Mouse (Mus musculus) mouse embryonic stem cell (cell line): ENCODE measurements around the gene Ccdc102a.

Experiments used
- in situ Hi-C, 2 experiments: fragments of 300-500 bp; cut with MboI; formaldehyde crosslinking; loops; 1 replicate in 1 of 2; 3 replicates in 1 of 2; pipeline ENCODE4 v1.14.3; 2019 to 2020; ENCODE audit warnings: low sequenced_read_pairs in 2 of 2, low pct_unique_long_range_greater_than_20kb in 1 of 2, mixed read lengths in 1 of 2; ENCODE audit not compliant: unreplicated experiment in 1 of 2

The Ccdc102a gene

GRCm38 (mm10) chr8:94928227-94928626, 10.3 kb upstream of the Ccdc102a start:
- in situ Hi-C loops: no loop called here

- in situ Hi-C loops: no loop called here
These were observed 5.5 kb upstream of the Ccdc102a start, which contains the start of gene Adgrg5 for GRCm38 (mm10) chr8:94923405-94923804. TSS of gene Adgrg5 (plus strand) at chr8:94923694.

GRCm38 (mm10) chr8:94922602-94923001, 4.7 kb upstream of the Ccdc102a start:
- in situ Hi-C loops: no loop called here

GRCm38 (mm10) chr8:94922176-94922575, 4.3 kb upstream of the Ccdc102a start:
- in situ Hi-C loops: no loop called here

- in situ Hi-C loops: no loop called here
These were observed 1.4 kb upstream of the Ccdc102a start for GRCm38 (mm10) chr8:94919256-94919655.

- in situ Hi-C loops: no loop called here
These were observed 546 bp downstream of the Ccdc102a start for GRCm38 (mm10) chr8:94917352-94917751.

GRCm38 (mm10) chr8:94916960-94917324, 956 bp downstream of the Ccdc102a start:
- in situ Hi-C loops: no loop called here

- in situ Hi-C loops: no loop called here
These were observed 1.5 kb downstream of the Ccdc102a start for GRCm38 (mm10) chr8:94916311-94916959.

- in situ Hi-C loops: no loop called here
These were observed 3.2 kb downstream of the Ccdc102a start for GRCm38 (mm10) chr8:94914701-94915101.

- in situ Hi-C loops: no loop called here
These were observed 3.6 kb downstream of the Ccdc102a start for GRCm38 (mm10) chr8:94914256-94914655.

- in situ Hi-C loops: no loop called here
These were observed 4.7 kb downstream of the Ccdc102a start for GRCm38 (mm10) chr8:94913061-94913660.

- in situ Hi-C loops: loop anchor here (5.0 to 10.0 kb wide), 3 partner anchors 37 to 194 kb away; no protein-coding TSS in a partner anchor
These were observed 9.1 kb downstream of the Ccdc102a start for GRCm38 (mm10) chr8:94908847-94909246.

- in situ Hi-C loops: loop anchor here (5.0 to 10.0 kb wide), 3 partner anchors 35 to 193 kb away; no protein-coding TSS in a partner anchor
These were observed 10.2 kb downstream of the Ccdc102a start for GRCm38 (mm10) chr8:94907591-94908300.

GRCm38 (mm10) chr8:94904450-94905175, 13.3 kb downstream of the Ccdc102a start:
- in situ Hi-C loops: loop anchor here (5.0 to 10.0 kb wide), 3 partner anchors 32 to 190 kb away; no protein-coding TSS in a partner anchor

- in situ Hi-C loops: loop anchor here in 1 of 2 experiments (10.0 kb wide), 1 partner anchor 189 kb away; no protein-coding TSS in a partner anchor
These were observed 14.2 kb downstream of the Ccdc102a start for GRCm38 (mm10) chr8:94903709-94904108.

GRCm38 (mm10) chr8:94901031-94901430, 16.9 kb downstream of the Ccdc102a start:
- in situ Hi-C loops: loop anchor here in 1 of 2 experiments (10.0 kb wide), 1 partner anchor 186 kb away; no protein-coding TSS in a partner anchor

GRCm38 (mm10) chr8:94900617-94901016, 17.3 kb downstream of the Ccdc102a start:
- in situ Hi-C loops: loop anchor here in 1 of 2 experiments (10.0 kb wide), 1 partner anchor 186 kb away; no protein-coding TSS in a partner anchor

GRCm38 (mm10) chr8:94899262-94899661, 18.6 kb downstream of the Ccdc102a start:
- in situ Hi-C loops: no loop called here
